Mouse (Mus musculus): Measurements from ENCODE around the gene Pbx1. TPM values are rescaled to one million over a fixed set of nuclear protein-coding genes. Genes with fewer than 3 reads are reported as not detected.

The Pbx1 gene
- polyA plus RNA-seq, 1 experiment from 2014 or later, result 43.7 TPM

DNA sequence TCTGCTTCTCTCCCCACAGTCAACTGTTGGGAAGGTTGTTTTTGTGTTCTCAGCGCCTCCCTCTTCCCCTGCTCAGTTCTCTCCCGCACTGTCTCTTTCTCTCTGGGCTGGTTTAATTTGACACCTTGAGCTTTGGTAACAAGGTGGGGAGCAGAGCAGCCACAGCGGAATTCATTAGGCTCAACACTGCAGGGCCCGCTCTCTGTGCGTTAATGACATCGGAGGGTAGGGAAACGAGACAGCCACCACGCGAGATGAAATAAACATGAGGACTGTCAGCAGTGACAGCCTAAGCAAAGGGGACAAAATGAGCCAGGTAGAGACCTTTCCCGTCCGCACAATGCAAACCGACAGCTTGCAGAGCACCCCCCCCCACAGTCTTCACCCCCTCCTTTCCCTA is 90.2 kb downstream of the Pbx1 start:
- Histone ChIP-seq H3K4me3 (ENCODE audit: low read depth, low read length) (no peak overlapping the region), H3K27ac (replicated peaks; ENCODE audit: low read depth, low read length) (0 out of 2 replicates have a peak overlapping the region, but pooled peaks have one; percentile 8), H3K9me3 (ENCODE audit: control insufficient read depth, low read length) (no peaks in the 10 kb centered on the region), H3K4me2 (ENCODE audit: low read depth, severe bottlenecking) (peak overlapping the region; percentile 25; the same call in 1 of the 2 replicates), H3K4me1 (ENCODE audit: control insufficient read depth, insufficient read depth, low read length) (peaks cover 18% of the 10 kb centered on the region), H3K27me3 (ENCODE audit: control insufficient read depth, insufficient read depth, low read length) (no peaks in the 10 kb centered on the region), H3K9ac (ENCODE audit: low read length) (no peak overlapping the region; the same call in 1 of the 2 replicates), H3K36me3 (ENCODE audit: control insufficient read depth, insufficient read depth, low read length) (no peaks in the 10 kb centered on the region)
- 12% methylated on average over 12 of the region's 12 CpGs for WGBS
- DNase-seq (ENCODE audit: low spot score) (no peak), ATAC-seq (ENCODE audit: insufficient number of reproducible peaks, low FRiP score, low TSS enrichment, low read depth) (no peak)

DNA sequence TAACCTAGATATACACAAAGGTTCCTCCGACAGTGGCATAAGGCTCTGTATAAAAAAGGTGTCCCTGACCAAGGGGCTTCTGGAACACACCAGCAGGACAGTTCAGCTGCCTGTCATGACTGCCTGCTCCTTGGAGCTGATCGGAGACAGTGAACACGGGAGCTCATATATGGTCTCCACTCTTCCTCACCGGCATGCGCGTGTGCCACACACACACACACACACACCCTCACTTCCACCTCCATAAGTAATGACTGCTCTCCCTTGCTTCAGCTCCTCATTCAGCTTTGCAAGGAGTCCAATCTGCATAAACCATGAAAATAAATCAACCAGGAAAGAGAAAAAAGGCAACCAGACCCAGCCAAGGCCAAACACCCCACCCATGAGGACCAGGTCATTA is 90.7 kb downstream of the Pbx1 start:
- no peaks in the 10 kb centered on the region for H3K36me3 ChIP-seq (ENCODE audit: control insufficient read depth, insufficient read depth, low read length)
- WGBS, result 83% methylated on average over 6 of the region's 6 CpGs
- ATAC-seq (ENCODE audit: insufficient number of reproducible peaks, low FRiP score, low TSS enrichment, low read depth) (no peak), DNase-seq (ENCODE audit: low spot score) (no peak)
- no peak overlapping the region; the same call in 1 of the 2 replicates for H3K9ac ChIP-seq (ENCODE audit: low read length)
- no peak overlapping the region for H3K4me2 ChIP-seq (ENCODE audit: low read depth, severe bottlenecking)
- H3K27me3 ChIP-seq (ENCODE audit: control insufficient read depth, insufficient read depth, low read length), result no peaks in the 10 kb centered on the region
- H3K9me3 ChIP-seq (ENCODE audit: control insufficient read depth, low read length), result no peaks in the 10 kb centered on the region
- no peak overlapping the region for H3K27ac ChIP-seq (replicated peaks; ENCODE audit: low read depth, low read length)
- peaks cover 18% of the 10 kb centered on the region for H3K4me1 ChIP-seq (ENCODE audit: control insufficient read depth, insufficient read depth, low read length)
- no peak overlapping the region for H3K4me3 ChIP-seq (ENCODE audit: low read depth, low read length)

DNA sequence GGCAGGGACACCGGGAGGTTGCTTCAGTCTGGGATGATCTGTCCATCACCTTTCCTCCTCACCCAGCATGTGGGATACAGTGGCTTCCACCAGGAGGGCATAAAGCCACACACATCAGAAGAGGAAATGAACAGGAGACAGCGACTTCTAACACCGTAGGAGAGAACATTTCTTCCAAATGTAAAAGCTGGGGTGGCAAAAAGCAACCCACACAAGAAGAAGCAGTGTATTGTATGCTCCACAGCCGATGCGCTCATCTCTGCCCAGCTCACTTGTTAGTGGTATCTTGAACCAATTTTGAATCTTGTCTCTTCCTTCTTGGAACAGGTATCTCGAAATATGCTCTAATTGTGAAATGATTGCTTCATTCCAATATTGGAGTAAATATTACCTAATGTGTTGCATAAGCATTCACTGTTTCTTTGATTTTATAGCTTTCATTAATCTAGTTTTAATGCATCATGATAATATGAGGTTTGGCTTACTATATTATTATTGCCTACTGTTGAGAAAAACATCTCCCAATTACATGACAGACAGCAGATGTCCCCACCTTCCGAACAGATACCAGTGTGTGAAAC is 95.7 kb downstream of the Pbx1 start:
- H3K27me3 ChIP-seq (ENCODE audit: control insufficient read depth, insufficient read depth, low read length), result no peaks in the 10 kb centered on the region
- H3K27ac ChIP-seq (replicated peaks; ENCODE audit: low read depth, low read length), result no peak overlapping the region
- 96% methylated on average over 7 of the region's 7 CpGs for WGBS
- H3K4me1 ChIP-seq (ENCODE audit: control insufficient read depth, insufficient read depth, low read length), result peaks cover 2% of the 10 kb centered on the region; the same call in 1 of the 2 replicates
- H3K36me3 ChIP-seq (ENCODE audit: control insufficient read depth, insufficient read depth, low read length), result no peaks in the 10 kb centered on the region
- no peak overlapping the region for H3K4me3 ChIP-seq (ENCODE audit: low read depth, low read length)
- no peaks in the 10 kb centered on the region for H3K9me3 ChIP-seq (ENCODE audit: control insufficient read depth, low read length)
- H3K9ac ChIP-seq (ENCODE audit: low read length), result no peak overlapping the region
- H3K4me2 ChIP-seq (ENCODE audit: low read depth, severe bottlenecking), result no peak overlapping the region
- no peak for DNase-seq (ENCODE audit: low spot score)
- ATAC-seq (ENCODE audit: insufficient number of reproducible peaks, low FRiP score, low TSS enrichment, low read depth), result no peak

DNA sequence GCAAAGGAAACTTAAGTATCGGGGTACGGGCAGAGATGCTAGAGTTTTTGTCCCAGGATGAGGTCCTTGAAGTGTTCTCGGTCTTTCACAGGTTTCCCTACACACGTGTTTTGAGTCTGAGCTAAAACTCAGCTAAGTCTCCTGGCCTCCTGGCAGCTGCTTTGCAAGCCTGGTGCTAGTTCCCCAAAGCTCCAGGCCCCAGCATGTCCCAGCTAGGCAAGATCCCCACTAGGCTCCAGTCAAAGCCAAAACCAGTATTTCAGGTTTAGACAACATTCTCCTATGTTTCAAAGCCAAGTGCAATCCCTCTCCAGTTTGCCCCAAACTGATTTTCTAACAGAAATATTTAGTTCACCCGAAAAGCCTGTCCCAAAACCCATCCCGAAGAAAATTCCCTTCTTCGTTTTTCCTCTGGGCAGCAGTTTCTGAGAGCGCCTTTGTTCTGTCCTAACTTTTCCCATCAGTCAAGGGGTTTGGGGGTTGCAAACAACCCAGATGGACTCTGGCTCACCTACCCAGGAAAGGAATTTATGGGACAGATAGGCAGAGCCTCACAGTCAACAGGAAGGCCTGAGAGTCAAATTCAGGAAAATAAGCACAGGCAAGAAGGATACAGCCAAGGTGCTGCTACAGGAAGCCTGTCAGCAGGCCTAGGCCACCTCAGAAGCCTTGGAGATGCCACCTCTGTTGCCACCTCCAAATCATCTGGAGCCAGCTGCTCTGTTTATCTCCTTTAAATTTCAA is 97.1 kb downstream of the Pbx1 start:
- no peaks in the 10 kb centered on the region for H3K36me3 ChIP-seq (ENCODE audit: control insufficient read depth, insufficient read depth, low read length)
- no peak overlapping the region for H3K4me2 ChIP-seq (ENCODE audit: low read depth, severe bottlenecking)
- no peaks in the 10 kb centered on the region for H3K27me3 ChIP-seq (ENCODE audit: control insufficient read depth, insufficient read depth, low read length)
- DNase-seq (ENCODE audit: low spot score) (no peak), ATAC-seq (ENCODE audit: insufficient number of reproducible peaks, low FRiP score, low TSS enrichment, low read depth) (no peak)
- WGBS, result 89% methylated on average over 8 of the region's 8 CpGs
- H3K9me3 ChIP-seq (ENCODE audit: control insufficient read depth, low read length), result no peaks in the 10 kb centered on the region
- no peak overlapping the region for H3K27ac ChIP-seq (replicated peaks; ENCODE audit: low read depth, low read length)
- H3K4me1 ChIP-seq (ENCODE audit: control insufficient read depth, insufficient read depth, low read length), result peaks cover 2% of the 10 kb centered on the region; the same call in 1 of the 2 replicates
- H3K4me3 ChIP-seq (ENCODE audit: low read depth, low read length), result no peak overlapping the region
- H3K9ac ChIP-seq (ENCODE audit: low read length), result no peak overlapping the region

DNA sequence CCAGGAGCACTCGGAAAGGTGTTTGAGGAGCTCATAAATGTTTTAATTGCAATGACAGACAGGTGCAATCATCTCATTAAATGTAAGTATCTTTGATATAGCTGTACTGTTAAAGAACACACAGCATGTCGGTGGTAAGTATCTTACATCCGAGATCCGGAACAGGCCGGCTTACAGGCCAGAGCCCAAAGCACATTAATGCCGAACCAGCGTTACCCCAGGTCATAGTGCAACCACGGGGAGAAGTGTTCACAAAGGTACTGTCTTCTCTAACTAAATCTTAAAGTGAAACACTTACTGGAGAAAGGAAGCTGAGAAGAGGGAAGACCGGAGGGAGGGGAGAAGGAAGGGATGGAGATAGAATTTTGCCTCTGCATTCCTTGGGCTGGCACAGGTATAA is 100.0 kb downstream of the Pbx1 start:
- Histone ChIP-seq H3K27ac (replicated peaks; ENCODE audit: low read depth, low read length) (no peak overlapping the region), H3K4me2 (ENCODE audit: low read depth, severe bottlenecking) (no peak overlapping the region), H3K4me1 (ENCODE audit: control insufficient read depth, insufficient read depth, low read length) (no peaks in the 10 kb centered on the region; the same call in 1 of the 2 replicates), H3K36me3 (ENCODE audit: control insufficient read depth, insufficient read depth, low read length) (no peaks in the 10 kb centered on the region), H3K9me3 (ENCODE audit: control insufficient read depth, low read length) (no peaks in the 10 kb centered on the region), H3K4me3 (ENCODE audit: low read depth, low read length) (no peak overlapping the region), H3K9ac (ENCODE audit: low read length) (no peak overlapping the region), H3K27me3 (ENCODE audit: control insufficient read depth, insufficient read depth, low read length) (no peaks in the 10 kb centered on the region)
- DNase-seq (ENCODE audit: low spot score) (no peak), ATAC-seq (ENCODE audit: insufficient number of reproducible peaks, low FRiP score, low TSS enrichment, low read depth) (no peak)
- whole genome bisulfite sequencing, result 88% methylated on average over 9 of the region's 9 CpGs

DNA sequence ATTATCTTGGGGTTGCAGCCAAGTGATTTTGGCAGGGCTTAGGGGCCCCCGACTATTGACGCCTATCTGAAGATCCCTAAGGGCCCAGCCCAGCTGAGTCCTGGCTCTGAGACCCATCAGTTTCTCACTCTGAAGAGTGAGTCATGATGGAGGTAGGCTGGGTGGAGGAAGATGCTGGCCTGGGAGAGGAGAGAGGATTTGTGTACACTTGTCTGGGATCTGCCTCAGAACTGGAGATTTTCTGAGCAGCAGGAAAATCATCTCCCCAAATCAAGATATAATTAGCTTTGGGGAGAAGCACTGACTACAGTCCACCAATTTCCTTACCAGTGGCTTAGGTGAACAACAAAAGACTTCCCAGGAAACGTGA is 103.8 kb downstream of the Pbx1 start:
- H3K9me3 ChIP-seq (ENCODE audit: control insufficient read depth, low read length), result no peaks in the 10 kb centered on the region
- peaks cover 20% of the 10 kb centered on the region for H3K4me1 ChIP-seq (ENCODE audit: control insufficient read depth, insufficient read depth, low read length)
- H3K4me3 ChIP-seq (ENCODE audit: low read depth, low read length), result no peak overlapping the region
- H3K27me3 ChIP-seq (ENCODE audit: control insufficient read depth, insufficient read depth, low read length), result no peaks in the 10 kb centered on the region
- no peak for ATAC-seq (ENCODE audit: insufficient number of reproducible peaks, low FRiP score, low TSS enrichment, low read depth)
- H3K9ac ChIP-seq (ENCODE audit: low read length), result no peak overlapping the region
- H3K4me2 ChIP-seq (ENCODE audit: low read depth, severe bottlenecking), result no peak overlapping the region
- DNase-seq (ENCODE audit: low spot score), result no peak
- 78% methylated on average over 3 of the region's 3 CpGs for WGBS
- no peaks in the 10 kb centered on the region for H3K36me3 ChIP-seq (ENCODE audit: control insufficient read depth, insufficient read depth, low read length)
- H3K27ac ChIP-seq (replicated peaks; ENCODE audit: low read depth, low read length), result no peak overlapping the region

DNA sequence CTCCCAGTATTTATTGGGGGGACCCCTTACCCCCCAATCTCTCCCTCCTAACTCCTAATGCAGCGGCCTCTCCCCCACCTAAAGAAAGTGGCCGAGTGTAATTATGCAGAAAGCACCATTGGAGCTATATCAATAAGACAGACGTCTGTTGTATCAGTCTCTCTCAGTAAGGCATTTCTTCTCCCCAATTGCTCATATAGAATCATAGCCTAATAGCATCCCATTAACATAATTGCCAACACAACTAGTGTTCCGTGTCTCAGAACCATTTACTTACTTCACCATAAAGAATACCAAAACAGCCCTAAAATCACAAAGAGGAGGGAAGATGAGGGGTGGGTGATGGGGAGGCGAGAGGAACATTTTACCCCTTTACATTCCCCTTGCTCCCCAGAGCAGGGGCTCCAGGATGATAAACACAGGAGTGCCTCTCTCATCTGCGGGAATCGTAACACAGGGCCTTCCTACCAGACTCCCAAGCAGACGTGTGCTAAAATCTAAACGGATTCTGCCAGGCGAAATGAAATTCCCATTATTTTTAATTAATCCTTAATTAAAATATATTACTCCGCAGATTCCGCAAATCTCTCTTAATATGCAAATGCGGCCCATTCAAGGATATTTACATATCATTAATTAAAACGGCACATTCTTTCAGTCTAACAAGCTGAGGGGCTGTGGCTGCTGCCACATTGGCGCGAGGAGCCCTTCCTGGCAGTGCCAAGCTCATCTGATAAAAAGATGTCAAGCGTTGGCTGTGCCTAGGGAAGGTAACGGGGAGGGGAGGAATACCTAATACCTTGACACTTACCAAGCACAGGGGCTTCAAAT is 104.5 kb downstream of the Pbx1 start:
- Histone ChIP-seq H3K36me3 (ENCODE audit: control insufficient read depth, insufficient read depth, low read length) (no peaks in the 10 kb centered on the region), H3K9me3 (ENCODE audit: control insufficient read depth, low read length) (no peaks in the 10 kb centered on the region), H3K4me2 (ENCODE audit: low read depth, severe bottlenecking) (no peak overlapping the region), H3K27ac (replicated peaks; ENCODE audit: low read depth, low read length) (no peak overlapping the region), H3K27me3 (ENCODE audit: control insufficient read depth, insufficient read depth, low read length) (no peaks in the 10 kb centered on the region), H3K9ac (ENCODE audit: low read length) (no peak overlapping the region), H3K4me1 (ENCODE audit: control insufficient read depth, insufficient read depth, low read length) (peaks cover 20% of the 10 kb centered on the region), H3K4me3 (ENCODE audit: low read depth, low read length) (no peak overlapping the region)
- ATAC-seq (ENCODE audit: insufficient number of reproducible peaks, low FRiP score, low TSS enrichment, low read depth), result no peak
- DNase-seq (ENCODE audit: low spot score), result no peak
- WGBS, result 83% methylated on average over 18 of the region's 18 CpGs

DNA sequence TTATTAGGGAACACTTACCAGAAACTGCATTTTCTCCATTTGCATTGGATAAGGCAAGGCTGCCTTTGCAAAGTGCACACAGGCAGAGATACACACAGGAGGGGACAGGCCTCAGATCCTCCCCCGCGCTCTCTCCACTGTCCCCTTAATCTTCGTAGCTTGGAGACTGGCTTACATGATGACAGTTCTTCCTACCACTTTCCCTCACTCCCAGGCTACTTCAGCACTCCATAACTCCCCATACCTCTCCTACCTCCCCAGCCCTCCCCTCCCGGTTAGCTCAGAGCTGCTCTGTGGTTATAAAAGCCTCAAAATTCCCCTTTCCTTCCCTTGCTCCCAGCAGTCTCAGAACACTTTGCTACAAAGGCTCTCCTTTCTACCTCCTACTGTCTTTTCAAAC is 106.3 kb downstream of the Pbx1 start:
- WGBS, result 54% methylated on average over 4 of the region's 4 CpGs
- Histone ChIP-seq H3K27me3 (ENCODE audit: control insufficient read depth, insufficient read depth, low read length) (no peaks in the 10 kb centered on the region), H3K9me3 (ENCODE audit: control insufficient read depth, low read length) (no peaks in the 10 kb centered on the region), H3K36me3 (ENCODE audit: control insufficient read depth, insufficient read depth, low read length) (no peaks in the 10 kb centered on the region), H3K4me3 (ENCODE audit: low read depth, low read length) (no peak overlapping the region), H3K4me1 (ENCODE audit: control insufficient read depth, insufficient read depth, low read length) (peaks cover 20% of the 10 kb centered on the region), H3K27ac (replicated peaks; ENCODE audit: low read depth, low read length) (no peak overlapping the region), H3K9ac (ENCODE audit: low read length) (no peak overlapping the region), H3K4me2 (ENCODE audit: low read depth, severe bottlenecking) (no peak overlapping the region)
- DNase-seq (ENCODE audit: low spot score) (no peak), ATAC-seq (ENCODE audit: insufficient number of reproducible peaks, low FRiP score, low TSS enrichment, low read depth) (no peak)
